Mouse (Mus musculus) testis, postnatal 14 days (tissue): ENCODE measurements at regions not wholly inside any gene's neighbourhood (a gene's known extent, or its start where the extent isn't known, plus 50 kb on each side); places are given as distances from the start of the nearest gene placed in this dataset.

ENCODE experiments used
- DNase-seq: peaks from one replicate; pipeline ENCODE4 v3.0.0; 2021; ENCODE audit warnings: low spot score

DNA sequence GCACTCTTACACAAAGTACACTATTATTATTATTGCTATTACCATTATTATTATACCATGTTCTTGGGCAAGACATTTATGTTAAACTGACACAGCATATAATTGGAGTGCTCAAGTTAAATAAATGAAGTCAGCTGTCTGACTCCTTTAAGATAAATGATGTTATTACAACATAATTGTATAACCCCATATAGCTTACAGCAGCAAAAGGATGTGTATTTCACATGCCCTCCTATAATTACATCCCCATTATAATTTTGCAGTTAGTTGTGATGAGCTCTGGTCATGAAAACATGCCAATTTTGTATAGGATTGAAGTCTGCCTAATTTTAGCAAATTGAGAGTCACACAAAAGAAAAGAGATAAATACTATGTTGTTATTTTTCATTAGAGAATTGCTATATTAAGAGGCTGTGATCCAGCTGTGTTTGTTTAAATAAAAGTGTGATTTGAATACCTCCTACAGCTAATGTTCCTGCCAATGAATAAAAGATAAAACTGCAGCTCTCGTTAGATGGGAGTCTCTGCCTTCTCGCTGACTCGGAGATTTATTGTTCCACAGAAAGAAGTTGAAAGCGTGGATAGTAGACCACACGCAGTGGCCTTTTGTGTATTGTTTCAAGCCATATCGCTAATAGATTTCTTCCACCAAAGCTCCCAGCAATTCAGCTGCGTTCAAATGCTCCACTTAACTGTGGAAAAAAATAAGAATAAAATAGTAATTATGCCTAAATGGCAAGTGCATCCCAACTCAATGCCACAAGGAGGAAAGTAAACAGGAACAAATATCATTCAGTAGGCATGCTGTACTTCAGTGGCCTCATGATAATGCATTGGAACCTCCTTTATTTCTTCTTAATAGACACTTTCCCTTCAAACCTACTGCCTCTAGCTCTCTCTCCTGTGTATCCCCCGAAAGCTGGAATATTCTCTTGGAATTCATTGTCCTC, 194.9 kb upstream of the Gm10192 start:
- DNase-seq, result no peak

DNA sequence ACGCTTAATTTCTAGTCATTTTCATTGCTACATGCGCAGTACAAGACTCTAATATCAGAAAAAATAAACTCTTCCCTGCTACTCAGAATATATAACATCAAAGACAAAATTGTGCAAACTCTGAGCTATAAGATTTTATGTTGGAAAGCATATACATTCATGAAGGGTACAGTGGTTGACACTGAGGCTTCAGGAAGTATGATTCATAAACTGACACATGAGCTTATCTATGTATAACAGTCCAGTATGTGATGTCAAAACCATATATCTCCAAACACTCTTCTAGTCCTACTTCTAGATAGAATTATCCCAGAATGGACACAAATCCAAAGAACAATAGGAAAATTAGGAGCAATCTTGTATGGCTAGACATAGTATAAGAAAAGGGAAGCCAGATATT, 177.5 kb upstream of the Gm10192 start:
- DNase-seq, result no peak

GRCm38 (mm10) chr4:97357958-97358357, 175.0 kb upstream of the Gm10192 start:
- no peak for DNase-seq

GRCm38 (mm10) chr4:97346799-97347198, 163.8 kb upstream of the Gm10192 start:
- DNase-seq, result no peak

DNA sequence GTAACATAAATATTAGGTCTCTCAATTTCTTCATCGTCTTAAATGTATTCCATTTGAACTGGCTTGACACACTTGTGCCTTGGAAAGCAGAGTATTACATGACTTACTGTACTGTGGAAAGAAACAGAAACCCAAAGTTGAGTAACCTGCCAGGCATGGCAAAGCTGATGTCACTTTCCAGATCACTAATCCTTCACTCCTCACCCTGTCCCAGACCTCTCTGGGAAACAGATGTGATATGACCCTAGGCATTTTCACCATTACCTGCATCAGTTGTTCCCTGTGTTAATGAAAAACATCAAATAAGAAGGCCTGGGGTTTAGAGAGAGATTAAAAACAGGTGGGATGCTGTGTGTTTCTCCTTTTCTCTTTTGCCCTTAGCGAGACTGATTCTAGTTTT, 161.4 kb upstream of the Gm10192 start:
- no peak for DNase-seq

DNA sequence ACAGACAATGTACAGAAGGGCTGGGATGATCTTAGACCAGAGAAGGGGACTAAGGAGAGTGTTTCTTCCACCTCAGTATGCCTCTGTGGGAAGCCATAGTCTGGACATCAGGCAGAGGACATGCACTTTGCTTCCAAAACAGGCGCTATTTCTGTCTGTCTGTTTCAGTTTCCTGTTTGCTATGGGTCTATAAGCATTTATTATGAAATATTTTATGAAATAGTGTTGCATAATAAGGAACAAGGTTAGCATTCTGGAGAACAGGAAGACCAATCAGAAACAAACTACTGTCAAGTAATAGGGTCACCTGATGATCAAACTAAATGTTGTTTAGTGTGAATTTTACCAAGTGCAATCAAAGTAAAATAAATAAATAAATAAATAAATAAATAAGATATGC, 160.4 kb upstream of the Gm10192 start:
- no peak for DNase-seq
